Mouse (Mus musculus) forebrain, embryonic 13.5 days (tissue): Measurements from ENCODE around the gene Piezo1. TPM values are rescaled to one million over a fixed set of nuclear protein-coding genes. Genes with fewer than 3 reads are reported as not detected.
A peak's percentile ranks its signal among the peaks of the same experiment; 100 is the strongest.
"Not testable (repeated sequence)": the region's sequence is repeated elsewhere in the genome, so short reads cannot be mapped to it uniquely, and the experiment has no call there.

Experiments
- ATAC-seq: fragments of 200-750 bp; cut with Nextera tagmentation; 2 replicates; pipeline ENCODE4 v1.8.0; 2017
- H3K27ac ChIP-seq: fragments of 300-500 bp; sonication (generic); 2 replicates; pipeline ENCODE4 v1.5.1; 2015; ENCODE audit warnings: inconsistent platforms, mild to moderate bottlenecking, moderate library complexity
- H3K27me3 ChIP-seq: fragments of 300-500 bp; sonication (generic); 2 replicates; pipeline ENCODE4 v1.6.1; 2015; ENCODE audit warnings: mild to moderate bottlenecking, inconsistent platforms
- H3K36me3 ChIP-seq: fragments of 300-500 bp; sonication (generic); 2 replicates; pipeline ENCODE4 v1.6.1; 2015; ENCODE audit warnings: mild to moderate bottlenecking, inconsistent platforms; ENCODE audit not compliant: poor library complexity, severe bottlenecking
- H3K4me1 ChIP-seq: fragments of 300-500 bp; sonication (generic); 2 replicates; pipeline ENCODE4 v1.6.1; 2015; ENCODE audit warnings: inconsistent platforms
- H3K4me2 ChIP-seq: fragments of 300-500 bp; sonication (generic); 2 replicates; pipeline ENCODE4 v1.6.1; 2015; ENCODE audit warnings: inconsistent platforms, mild to moderate bottlenecking, moderate library complexity
- H3K4me3 ChIP-seq: fragments of 300-500 bp; sonication (generic); 2 replicates; pipeline ENCODE4 v1.5.1; 2015; ENCODE audit warnings: mild to moderate bottlenecking, inconsistent platforms
- H3K9ac ChIP-seq: fragments of 300-500 bp; sonication (generic); 2 replicates; pipeline ENCODE4 v1.6.1; 2015; ENCODE audit warnings: mild to moderate bottlenecking, inconsistent platforms
- H3K9me3 ChIP-seq: fragments of 300-500 bp; sonication (generic); replicated peaks from 2 replicates; pipeline ENCODE4 v1.6.1; 2016; ENCODE audit warnings: inconsistent platforms
- WGBS: fragments of 180-500 bp; shearing (Covaris S2); methylation state at CpG from one replicate; pipeline ENCODE4 v1.1.7; 2015; 5-methylcytosine and 5-hydroxymethylcytosine counted together
- polyA plus RNA-seq: library from polyadenylated mRNA; unstranded; fragments of >200 nt; fragmentation: Nextera tagmentation; extraction: Ambion mirVana; gene quantifications from 2 replicates; pipeline ENCODE4 v1.2.1, GENCODE M21; 2015

Gene Piezo1
- polyA plus RNA-seq, 1 experiment from 2014 or later, result 1.4 TPM

DNA sequence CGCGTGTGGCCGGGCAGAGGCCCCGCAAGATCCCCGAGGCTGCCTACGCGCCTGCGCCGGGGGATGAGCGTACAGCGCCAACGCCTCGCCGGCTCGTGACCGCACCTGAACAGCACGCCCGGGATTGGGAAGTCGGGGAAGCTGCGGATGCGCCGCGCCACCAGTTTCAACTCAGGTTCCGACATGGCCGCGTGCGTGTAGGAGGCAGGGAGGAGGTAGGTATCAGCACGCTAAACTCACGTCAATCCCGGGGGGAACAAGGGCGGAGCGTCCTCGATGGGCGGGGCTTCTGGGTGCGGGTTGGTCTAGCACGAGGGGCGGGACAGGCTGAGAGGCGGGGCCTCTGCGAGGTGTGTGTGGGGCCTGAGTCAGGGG is 25.5 kb upstream of the Piezo1 start, which contains the start of gene Aprt:
TSS of gene Aprt (minus strand) at position 262 of the 375 bp plus-strand sequence.
- Histone ChIP-seq H3K4me3 (peak within 1 kb of the TSS; percentile 66), H3K9ac (peak within 1 kb of the TSS; percentile 89), H3K27ac (peak within 1 kb of the TSS; percentile 57), H3K27me3 (no peaks in the 10 kb centered on the region), H3K4me2 (peak within 1 kb of the TSS; percentile 92), H3K9me3 (no peaks in the 10 kb centered on the region), H3K4me1 (peaks cover 34% of the 10 kb centered on the region), H3K36me3 (peaks cover 19% of the 10 kb centered on the region)
- ATAC-seq, result peak; percentile 95
- WGBS, result under 1% methylated on average over 39 of the region's 39 CpGs

DNA sequence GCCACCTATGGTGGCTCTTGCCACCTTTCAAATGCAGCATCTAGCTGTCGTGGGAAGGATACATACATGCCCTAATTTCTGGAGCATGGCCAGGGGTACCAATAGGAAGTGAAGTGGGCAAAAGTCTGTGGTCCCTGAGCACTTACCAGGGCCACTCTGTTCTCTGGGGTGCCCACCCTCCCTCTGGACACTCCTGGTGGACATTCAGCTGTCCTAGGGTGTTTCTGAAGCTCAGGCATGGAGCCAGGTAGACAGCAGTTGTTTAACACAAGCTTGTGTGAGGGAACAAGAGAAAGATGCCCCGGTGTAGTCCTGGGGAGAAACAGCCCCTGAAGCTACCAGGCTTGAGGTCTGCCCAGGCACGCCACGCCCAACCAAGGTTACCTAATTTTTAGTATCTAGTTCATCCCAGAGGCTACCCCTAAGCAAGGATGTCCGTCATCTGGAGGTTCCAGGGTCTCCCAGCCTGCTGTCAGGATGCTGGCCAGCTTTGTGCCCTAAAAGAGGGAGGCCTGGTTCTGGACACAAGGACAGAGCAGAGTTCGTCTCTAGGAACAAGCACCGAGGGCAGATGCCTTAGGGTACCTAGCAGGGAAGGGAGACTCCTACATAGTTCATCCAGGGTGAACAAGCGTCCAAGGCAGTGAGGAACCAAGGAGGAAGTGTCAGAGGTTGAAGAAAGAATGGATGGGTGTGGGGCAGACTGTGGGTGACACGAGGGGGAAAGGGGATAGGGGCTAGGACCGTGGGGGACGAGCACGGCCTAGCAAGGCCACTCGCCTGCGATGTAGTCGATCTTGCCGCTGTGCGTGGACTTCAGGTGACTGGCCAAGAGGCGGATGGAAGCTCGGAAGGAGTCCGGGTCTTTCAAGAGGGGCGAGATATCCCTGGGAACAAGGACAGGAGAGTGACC is 24.9 kb upstream of the Piezo1 start:
- H3K4me2 ChIP-seq, result peak overlapping the region; percentile 92
- peak overlapping the region; percentile 57; the same call in 1 of the 2 replicates for H3K27ac ChIP-seq
- H3K9me3 ChIP-seq, result no peaks in the 10 kb centered on the region
- H3K4me3 ChIP-seq, result peak overlapping the region; percentile 66
- ATAC-seq, result peak; percentile 43
- H3K4me1 ChIP-seq, result peaks cover 34% of the 10 kb centered on the region
- H3K36me3 ChIP-seq, result peaks cover 26% of the 10 kb centered on the region
- H3K9ac ChIP-seq, result peak overlapping the region; percentile 89
- 18% methylated on average over 21 of the region's 21 CpGs for WGBS
- H3K27me3 ChIP-seq, result no peaks in the 10 kb centered on the region

DNA sequence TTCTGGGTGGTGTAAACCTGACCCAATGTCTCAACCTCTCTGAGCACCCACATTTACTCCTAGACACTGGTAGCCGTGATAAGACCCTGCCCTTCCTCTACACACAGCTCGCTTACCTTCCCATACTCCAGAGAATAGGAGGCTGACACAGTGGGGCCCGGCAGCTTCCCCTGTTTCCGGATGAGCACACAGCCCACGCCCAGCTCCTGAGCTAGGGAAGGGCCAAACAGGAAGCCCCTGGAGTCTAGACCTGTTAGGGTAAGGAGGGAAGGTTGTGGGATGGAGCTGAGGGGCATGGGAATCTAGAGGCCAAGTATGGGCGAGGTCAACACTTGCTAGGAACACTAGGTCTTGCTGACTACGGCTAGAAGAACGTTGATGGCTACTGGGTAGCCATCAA is 24.2 kb upstream of the Piezo1 start:
- H3K9ac ChIP-seq, result peak overlapping the region; percentile 89; the same call in 1 of the 2 replicates

DNA sequence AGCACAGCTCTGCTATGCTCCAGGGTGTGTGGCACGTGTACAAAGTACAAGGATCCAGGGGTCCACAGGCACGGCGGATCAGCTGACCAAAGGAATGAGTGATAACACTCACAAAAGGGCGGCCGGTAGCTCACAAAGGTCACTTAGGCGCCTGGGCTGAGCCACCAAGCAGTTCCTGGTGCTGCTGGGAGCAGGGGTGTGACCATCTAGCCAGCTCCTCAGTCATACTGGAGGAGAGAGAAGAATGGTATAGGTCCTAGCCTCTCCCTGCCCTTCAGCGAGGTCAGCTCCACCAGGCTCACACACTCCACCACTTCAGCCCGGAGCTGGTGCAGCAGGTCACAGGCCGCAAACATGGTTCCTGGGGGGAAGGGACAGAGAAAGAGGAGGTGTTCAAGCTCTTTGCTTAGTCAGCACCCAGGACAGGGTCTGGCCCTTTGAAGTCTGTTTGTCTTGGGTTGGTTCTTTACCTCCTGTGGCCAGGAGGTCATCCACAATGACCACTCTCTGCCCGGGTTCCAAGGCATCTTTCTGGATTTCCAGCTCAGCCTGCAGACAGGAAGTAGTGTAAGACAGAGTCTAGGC is 23.6 kb upstream of the Piezo1 start:
- Histone ChIP-seq H3K4me2 (peak overlapping the region; percentile 92; the same call in 1 of the 2 replicates), H3K36me3 (peaks cover 38% of the 10 kb centered on the region), H3K9ac (no peak overlapping the region), H3K4me3 (no peak overlapping the region), H3K4me1 (peaks cover 38% of the 10 kb centered on the region), H3K27me3 (no peaks in the 10 kb centered on the region), H3K9me3 (no peaks in the 10 kb centered on the region), H3K27ac (no peak overlapping the region)
- ATAC-seq, result no peak
- WGBS, result 66% methylated on average over 10 of the region's 10 CpGs

More for the DNA sequence above, 24.2 kb upstream of the Piezo1 start:
- no peak overlapping the region for H3K27ac ChIP-seq
- ATAC-seq, result no peak
- WGBS, result 80% methylated on average over 8 of the region's 8 CpGs
- peak overlapping the region; percentile 66; the same call in 1 of the 2 replicates for H3K4me3 ChIP-seq
- no peaks in the 10 kb centered on the region for H3K27me3 ChIP-seq
- peak overlapping the region; percentile 92 for H3K4me2 ChIP-seq
- H3K36me3 ChIP-seq, result peaks cover 33% of the 10 kb centered on the region
- H3K9me3 ChIP-seq, result no peaks in the 10 kb centered on the region
- peaks cover 34% of the 10 kb centered on the region for H3K4me1 ChIP-seq

DNA sequence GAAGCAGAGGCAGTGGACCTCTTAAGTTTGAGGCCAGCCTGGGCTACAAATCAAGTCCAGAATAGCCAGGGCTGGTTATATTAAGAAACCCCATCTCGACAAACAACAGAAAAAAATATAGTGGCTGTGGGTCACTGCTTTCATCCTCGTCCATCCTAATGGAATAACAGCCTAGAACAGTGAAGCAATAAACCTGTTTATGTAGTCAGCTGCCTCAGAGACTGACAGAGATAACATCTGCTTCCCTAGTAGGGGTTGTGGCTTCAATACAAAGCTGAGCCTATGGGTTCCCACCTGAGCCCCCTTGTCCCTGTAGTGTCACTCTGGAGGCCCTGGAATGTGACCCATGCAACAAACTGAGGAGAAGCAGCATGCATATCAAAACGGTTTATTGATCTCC is 23.1 kb upstream of the Piezo1 start:
- H3K4me2 ChIP-seq, result no peak overlapping the region
- no peak for ATAC-seq
- peaks cover 43% of the 10 kb centered on the region for H3K4me1 ChIP-seq
- H3K36me3 ChIP-seq, result peaks cover 43% of the 10 kb centered on the region
- 71% methylated on average over 3 of the region's 3 CpGs for WGBS
- H3K27me3 ChIP-seq, result no peaks in the 10 kb centered on the region
- H3K27ac ChIP-seq, result no peak overlapping the region
- H3K9ac ChIP-seq, result no peak overlapping the region
- H3K4me3 ChIP-seq, result no peak overlapping the region
- H3K9me3 ChIP-seq, result no peaks in the 10 kb centered on the region

DNA sequence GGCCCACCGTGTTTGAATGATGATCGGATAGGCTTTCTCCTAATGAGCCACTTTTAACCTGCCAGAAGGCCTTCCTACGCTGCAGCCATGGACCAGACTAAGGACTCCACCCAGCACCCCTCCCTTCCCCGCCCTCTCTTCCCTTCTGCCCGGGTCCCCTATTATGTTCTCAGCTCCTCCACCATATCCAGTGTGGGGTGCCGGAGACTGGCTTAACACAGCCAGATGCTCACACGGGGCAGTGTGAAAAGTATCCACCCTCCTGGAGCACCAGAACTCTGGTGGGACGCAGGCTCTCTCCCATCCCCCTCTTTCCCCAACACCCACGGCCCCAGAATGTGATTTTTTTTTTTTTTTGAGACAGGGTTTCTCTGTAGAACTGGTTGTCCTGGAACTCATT is 22.4 kb upstream of the Piezo1 start:
- WGBS, result 43% methylated on average over 9 of the region's 9 CpGs
- no peak overlapping the region for H3K27ac ChIP-seq

DNA sequence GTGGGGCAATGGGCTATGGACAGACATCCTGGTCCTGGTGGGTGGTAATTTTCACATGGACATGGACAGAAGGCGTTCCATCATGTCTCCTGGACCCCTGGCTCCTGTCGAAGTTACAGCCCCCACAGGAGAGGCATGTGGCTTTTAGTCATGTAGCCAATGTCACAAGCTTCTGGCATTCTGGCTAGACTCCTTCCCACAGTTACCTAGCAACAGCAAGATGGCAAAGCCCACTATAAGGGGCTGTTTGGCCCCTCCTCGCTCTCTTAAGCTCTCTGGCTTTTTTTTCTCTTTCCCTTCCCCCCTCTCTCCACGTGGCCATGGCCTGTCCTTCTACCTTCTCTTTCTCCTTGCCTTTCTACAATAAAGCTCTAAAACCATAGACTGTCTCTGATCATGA is 22.0 kb upstream of the Piezo1 start:
- H3K4me2 ChIP-seq, ATAC-seq, H3K27me3 ChIP-seq, H3K4me3 ChIP-seq, H3K27ac ChIP-seq, H3K9ac ChIP-seq, H3K9me3 ChIP-seq: not testable (repeated sequence)
- H3K4me1 ChIP-seq, result peaks cover 53% of the 10 kb centered on the region
- 29% methylated on average over 4 of the region's 4 CpGs for WGBS
- peaks cover 45% of the 10 kb centered on the region for H3K36me3 ChIP-seq

More for the DNA sequence above, 22.4 kb upstream of the Piezo1 start:
- ATAC-seq, result no peak
- H3K4me2 ChIP-seq, result no peak overlapping the region
- peaks cover 45% of the 10 kb centered on the region for H3K36me3 ChIP-seq
- no peak overlapping the region for H3K9ac ChIP-seq
- peaks cover 50% of the 10 kb centered on the region for H3K4me1 ChIP-seq
- no peaks in the 10 kb centered on the region for H3K27me3 ChIP-seq
- H3K4me3 ChIP-seq, result no peak overlapping the region
- H3K9me3 ChIP-seq, result no peaks in the 10 kb centered on the region

DNA sequence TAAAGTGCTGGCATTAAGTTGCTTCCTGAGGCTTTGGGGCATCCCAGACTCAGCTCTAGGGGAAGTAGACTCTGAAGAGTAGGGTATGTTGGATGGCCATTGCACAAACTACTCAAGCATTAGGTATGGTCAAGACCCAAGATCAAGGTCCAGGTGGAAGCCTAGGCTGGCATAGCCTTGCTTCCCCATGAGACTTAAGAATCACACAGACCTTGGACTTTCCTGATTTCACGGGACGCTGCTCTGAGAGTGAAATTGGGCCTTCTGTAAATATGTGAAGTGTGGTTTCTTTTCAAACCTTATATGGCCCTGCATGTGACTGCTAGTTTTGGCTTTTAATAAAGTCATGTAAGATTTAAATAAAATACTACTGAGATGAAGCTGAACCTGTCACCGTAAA is 21.6 kb upstream of the Piezo1 start:
- Histone ChIP-seq H3K27ac (no peak overlapping the region), H3K36me3 (peaks cover 45% of the 10 kb centered on the region), H3K9ac (no peak overlapping the region), H3K27me3 (no peaks in the 10 kb centered on the region), H3K4me2 (no peak overlapping the region), H3K4me1 (peaks cover 53% of the 10 kb centered on the region), H3K4me3 (no peak overlapping the region), H3K9me3 (no peaks in the 10 kb centered on the region)
- ATAC-seq, result no peak
- WGBS, result 91% methylated on average over 3 of the region's 3 CpGs

DNA sequence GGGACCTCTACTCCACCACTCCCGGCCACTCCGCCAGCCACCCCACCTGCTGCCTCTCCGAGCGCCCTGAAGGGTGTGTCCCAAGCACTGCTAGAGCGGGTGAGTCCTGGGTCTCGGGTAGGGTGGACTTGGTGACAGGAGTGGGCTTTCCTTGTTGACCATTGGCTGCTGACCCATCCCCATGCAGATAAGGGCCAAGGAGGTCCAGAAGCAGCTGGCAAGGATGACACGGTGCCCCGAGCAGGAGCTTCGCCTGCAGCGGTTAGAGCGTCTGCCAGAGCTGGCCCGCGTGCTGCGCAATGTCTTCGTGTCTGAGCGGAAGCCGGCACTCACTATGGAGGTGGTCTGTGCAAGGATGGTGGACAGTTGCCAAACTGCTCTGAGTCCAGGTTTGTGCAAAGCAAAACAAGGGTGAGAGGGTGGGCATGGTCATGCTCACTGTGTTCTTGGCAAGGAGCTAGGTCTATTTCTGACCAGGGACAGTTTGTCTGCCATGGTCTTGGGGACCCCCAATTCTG is 20.7 kb upstream of the Piezo1 start:
- 94% methylated on average over 17 of the region's 17 CpGs for WGBS
- peaks cover 45% of the 10 kb centered on the region for H3K36me3 ChIP-seq
- no peak overlapping the region for H3K4me2 ChIP-seq
- ATAC-seq, result no peak
- H3K27me3 ChIP-seq, result no peaks in the 10 kb centered on the region
- no peaks in the 10 kb centered on the region for H3K9me3 ChIP-seq
- no peak overlapping the region for H3K4me3 ChIP-seq
- H3K4me1 ChIP-seq, result peaks cover 54% of the 10 kb centered on the region
- H3K9ac ChIP-seq, result no peak overlapping the region
- no peak overlapping the region for H3K27ac ChIP-seq

DNA sequence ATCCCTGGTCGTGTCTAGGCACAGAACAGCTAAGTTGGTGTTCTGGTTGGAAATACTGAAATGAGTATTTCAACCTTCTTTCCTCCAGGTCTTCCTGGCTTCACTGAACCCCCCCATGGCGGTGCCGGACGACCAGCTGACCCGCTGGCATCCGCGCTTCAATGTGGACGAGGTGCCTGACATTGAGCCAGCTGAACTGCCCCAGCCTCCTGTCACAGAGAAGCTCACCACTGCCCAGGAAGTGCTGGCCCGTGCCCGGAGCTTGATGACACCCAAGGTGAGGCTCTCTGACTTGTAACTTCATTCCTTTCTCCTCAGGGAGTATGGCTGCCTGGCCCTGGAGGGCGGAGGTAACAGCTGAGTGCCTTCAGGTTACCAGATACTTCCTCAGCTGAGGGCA is 20.0 kb upstream of the Piezo1 start:
- Histone ChIP-seq H3K9me3 (no peaks in the 10 kb centered on the region), H3K4me3 (no peak overlapping the region), H3K27me3 (no peaks in the 10 kb centered on the region), H3K4me1 (peaks cover 56% of the 10 kb centered on the region), H3K4me2 (no peak overlapping the region), H3K36me3 (peaks cover 45% of the 10 kb centered on the region), H3K27ac (no peak overlapping the region), H3K9ac (no peak overlapping the region)
- ATAC-seq, result no peak
- 95% methylated on average over 11 of the region's 11 CpGs for WGBS

DNA sequence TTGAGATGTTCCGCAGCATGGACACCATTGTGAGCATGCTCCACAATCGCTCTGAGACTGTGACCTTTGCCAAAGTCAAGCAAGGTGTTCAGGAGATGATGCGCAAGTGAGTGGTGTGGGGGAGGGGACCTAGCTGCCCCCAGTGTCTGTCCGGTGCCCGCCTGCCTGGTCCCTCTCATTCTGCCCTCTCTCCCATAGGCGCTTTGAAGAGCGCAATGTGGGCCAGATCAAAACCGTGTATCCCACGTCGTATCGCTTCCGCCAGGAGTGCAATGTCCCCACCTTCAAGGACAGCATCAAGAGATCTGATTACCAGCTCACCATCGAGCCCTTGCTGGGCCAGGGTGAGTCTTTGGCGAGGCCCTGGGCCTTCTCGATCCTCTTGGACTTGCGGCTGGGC is 18.9 kb upstream of the Piezo1 start:
- H3K27me3 ChIP-seq, result no peaks in the 10 kb centered on the region
- peak overlapping the region; percentile 90 for H3K4me2 ChIP-seq
- H3K9me3 ChIP-seq, result no peaks in the 10 kb centered on the region
- H3K4me3 ChIP-seq, result peak overlapping the region; percentile 81; the same call in 1 of the 2 replicates
- H3K9ac ChIP-seq, result no peak overlapping the region
- no peak for ATAC-seq
- H3K27ac ChIP-seq, result no peak overlapping the region
- peaks cover 45% of the 10 kb centered on the region for H3K4me1 ChIP-seq
- 97% methylated on average over 16 of the region's 16 CpGs for WGBS
- H3K36me3 ChIP-seq, result peaks cover 45% of the 10 kb centered on the region

DNA sequence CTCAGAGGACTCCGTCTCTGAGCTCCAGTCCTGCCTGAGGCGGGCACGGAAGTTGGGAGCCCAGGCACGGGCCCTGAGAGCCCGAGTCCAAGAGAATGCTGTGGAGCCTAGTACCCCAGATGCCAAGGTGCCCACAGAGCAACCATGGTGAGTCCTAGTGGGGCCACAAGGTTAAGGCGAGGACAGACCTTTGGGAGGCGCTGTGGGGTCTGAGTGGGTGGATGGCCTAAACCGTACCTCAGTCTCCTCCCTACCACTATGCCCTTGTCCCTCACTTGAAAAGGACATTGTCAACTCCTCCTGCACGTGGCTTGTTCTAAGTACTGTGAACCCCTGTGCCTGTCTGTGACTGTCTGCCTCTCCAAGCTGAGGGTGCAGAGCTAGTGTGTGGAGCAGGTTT is 18.2 kb upstream of the Piezo1 start:
- 60% methylated on average over 9 of the region's 9 CpGs for WGBS
- ATAC-seq, result no peak
- peak overlapping the region; percentile 90 for H3K4me2 ChIP-seq
- H3K4me3 ChIP-seq, result peak overlapping the region; percentile 81
- H3K9me3 ChIP-seq, result no peaks in the 10 kb centered on the region
- peaks cover 45% of the 10 kb centered on the region for H3K36me3 ChIP-seq
- no peak overlapping the region for H3K27ac ChIP-seq
- H3K27me3 ChIP-seq, result no peaks in the 10 kb centered on the region
- H3K9ac ChIP-seq, result peak overlapping the region; percentile 89
- H3K4me1 ChIP-seq, result peaks cover 39% of the 10 kb centered on the region
